Mouse (Mus musculus) spleen, postnatal 10 days (tissue): ENCODE results near the gene Ercc6.

Source experiments
- DNase-seq, 2 experiments: peaks; one replicate each; pipeline ENCODE4 v3.0.0; 2021 to 2022; ENCODE audit warnings: low spot score in 2 of 2

The Ercc6 gene

GRCm38 (mm10) chr14:32513336-32514032 lies at the start of gene Ercc6:
Ercc6 (plus strand) TSS chr14:32513521.
- DNase-seq, result peak; percentile 91 to 95

GRCm38 (mm10) chr14:32464601-32465505 lies 48.5 kb upstream of the Ercc6 start, which contains the start of gene Slc18a3:
Slc18a3 (minus strand) TSS chr14:32464850.
- DNase-seq, result no peak

- no peak for DNase-seq
Observed at GRCm38 (mm10) chr14:32465506-32465870, 47.8 kb upstream of the Ercc6 start.

GRCm38 (mm10) chr14:32465889-32466288 lies 47.4 kb upstream of the Ercc6 start, which contains the start of gene Chat:
Chat (minus strand) TSS chr14:32465989.
- no peak for DNase-seq

- DNase-seq, result peak in 1 of 2 experiments; percentile 50
Observed at GRCm38 (mm10) chr14:32467606-32468005, 45.7 kb upstream of the Ercc6 start.

- DNase-seq, result peak in 1 of 2 experiments; percentile 50
Observed at GRCm38 (mm10) chr14:32472996-32473395, 40.3 kb upstream of the Ercc6 start.

GRCm38 (mm10) chr14:32476559-32476958 lies 36.8 kb upstream of the Ercc6 start:
- DNase-seq, result no peak

GRCm38 (mm10) chr14:32477581-32477980 lies 35.7 kb upstream of the Ercc6 start:
- DNase-seq, result no peak

GRCm38 (mm10) chr14:32482061-32482460 lies 31.3 kb upstream of the Ercc6 start:
- no peak for DNase-seq

- DNase-seq, result no peak
Observed at GRCm38 (mm10) chr14:32492521-32492920, 20.8 kb upstream of the Ercc6 start.

GRCm38 (mm10) chr14:32496115-32496850 lies 17.0 kb upstream of the Ercc6 start:
- no peak for DNase-seq

- DNase-seq, result no peak
Observed at GRCm38 (mm10) chr14:32501303-32501702, 12.0 kb upstream of the Ercc6 start.

GRCm38 (mm10) chr14:32502764-32503688 lies 10.3 kb upstream of the Ercc6 start:
- no peak for DNase-seq

- DNase-seq, result no peak
Observed at GRCm38 (mm10) chr14:32503897-32504296, 9.4 kb upstream of the Ercc6 start.

- DNase-seq, result no peak
Observed at GRCm38 (mm10) chr14:32506329-32506728, 7.0 kb upstream of the Ercc6 start.

GRCm38 (mm10) chr14:32507216-32507615 lies 6.1 kb upstream of the Ercc6 start:
- DNase-seq, result no peak

- no peak for DNase-seq
Observed at GRCm38 (mm10) chr14:32508105-32508835, 5.1 kb upstream of the Ercc6 start.

GRCm38 (mm10) chr14:32509443-32509961 lies 3.8 kb upstream of the Ercc6 start:
- DNase-seq, result no peak

GRCm38 (mm10) chr14:32512912-32513311 lies 409 bp upstream of the Ercc6 start:
- DNase-seq, result no peak

GRCm38 (mm10) chr14:32516086-32516485 lies 2.8 kb downstream of the Ercc6 start:
- DNase-seq, result no peak
